Mouse (Mus musculus) kidney, adult 2 months (tissue): ENCODE data around the gene Rpl22. TPM values are rescaled to one million over a fixed set of nuclear protein-coding genes. Genes with fewer than 3 reads are reported as not detected.

ENCODE experiments used
- DNase-seq: peaks from one replicate; pipeline ENCODE4 v3.0.0; 2021
- H3K27ac ChIP-seq: fragments of 200-500 bp; 2 replicates; pipeline ENCODE4 v1.5.1; 2012; ENCODE audit warnings: low read depth, low read length, control low read depth, inconsistent platforms; ENCODE audit not compliant: insufficient read depth
- H3K27me3 ChIP-seq: fragments of 200-500 bp; replicated peaks from 2 replicates; pipeline ENCODE4 v1.6.1; 2012; ENCODE audit warnings: mild to moderate bottlenecking, moderate library complexity, low read length, inconsistent platforms; ENCODE audit not compliant: control insufficient read depth, insufficient read depth
- H3K36me3 ChIP-seq: fragments of 200-500 bp; 2 replicates; pipeline ENCODE4 v1.6.1; 2012; ENCODE audit warnings: mild to moderate bottlenecking, moderate library complexity, low read length, inconsistent platforms; ENCODE audit not compliant: control insufficient read depth, insufficient read depth
- H3K4me1 ChIP-seq: fragments of 200-500 bp; 2 replicates; pipeline ENCODE4 v1.6.1; 2011; ENCODE audit warnings: low read length; ENCODE audit not compliant: control insufficient read depth, insufficient read depth
- H3K4me3 ChIP-seq: fragments of 200-500 bp; 2 replicates; pipeline ENCODE4 v1.5.1; 2011; ENCODE audit warnings: mild to moderate bottlenecking, low read depth, low read length, control low read depth; ENCODE audit not compliant: insufficient read depth
- CTCF ChIP-seq: fragments of 200-500 bp; conservative IDR thresholded peaks from 2 replicates; pipeline ENCODE4 v1.5.1; 2011; ENCODE audit warnings: low read depth, mild to moderate bottlenecking, control low read depth, low read length, moderate library complexity, mixed read lengths; ENCODE audit not compliant: insufficient read depth, insufficient read length
- POLR2A ChIP-seq: fragments of 200-500 bp; IDR thresholded peaks from one replicate; pipeline ENCODE4 v1.6.1; 2011; ENCODE audit warnings: low read depth, low read length, control low read depth
- WGBS: fragments of 180-500 bp; shearing (Covaris S2); methylation state at CpG from one replicate; pipeline ENCODE4 v1.1.7; 2018; 5-methylcytosine and 5-hydroxymethylcytosine counted together
- polyA plus RNA-seq: library from polyadenylated mRNA; depleted of rRNA; stranded (reverse); fragments of >200 nt; gene quantifications from 2 replicates; pipeline ENCODE4 v1.2.3, GENCODE M21; 2012

The Rpl22 gene
- polyA plus RNA-seq, 1 experiment, result 90.1 TPM

DNA sequence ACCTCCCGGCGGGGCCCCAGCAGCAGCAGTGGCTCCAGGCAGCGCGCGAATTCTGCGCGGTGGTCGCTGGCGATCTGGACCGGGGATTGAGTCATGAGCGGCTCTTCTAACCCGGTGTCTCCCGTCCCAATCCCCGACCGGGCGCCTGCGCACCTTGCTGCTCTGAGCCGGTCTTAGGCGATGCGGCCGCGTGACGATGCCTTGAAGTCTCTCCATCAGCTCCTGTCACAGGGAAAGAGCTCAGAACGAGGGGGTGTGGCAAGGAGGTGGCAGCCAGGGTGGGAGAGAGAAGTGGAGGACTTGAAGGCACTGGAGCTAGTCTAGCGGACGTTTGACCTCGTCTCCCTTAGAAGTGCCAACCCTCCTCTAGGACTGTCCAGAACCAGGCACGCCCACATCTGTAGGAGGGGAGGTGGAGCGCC lies 12.3 kb upstream of the Rpl22 start:
- H3K36me3 ChIP-seq, result no peaks in the 10 kb centered on the region
- H3K4me3 ChIP-seq, result peak overlapping the region; percentile 22; the same call in 1 of the 2 replicates
- no peak overlapping the region for H3K27ac ChIP-seq
- no peaks in the 10 kb centered on the region; the same call in 1 of the 2 replicates for H3K27me3 ChIP-seq
- TF ChIP-seq CTCF (no peak), POLR2A (no peak)
- DNase-seq, result peak; percentile 22
- under 1% methylated on average over 29 of the region's 29 CpGs for whole genome bisulfite sequencing
- H3K4me1 ChIP-seq, result peaks cover 5% of the 10 kb centered on the region; the same call in 1 of the 2 replicates

GRCm38 (mm10) chr4:152313934-152314333 lies 11.6 kb upstream of the Rpl22 start:
- Histone ChIP-seq H3K4me1 (peaks cover 6% of the 10 kb centered on the region), H3K27ac (no peak overlapping the region), H3K4me3 (no peak overlapping the region), H3K27me3 (no peaks in the 10 kb centered on the region; the same call in 1 of the 2 replicates), H3K36me3 (no peaks in the 10 kb centered on the region)
- DNase-seq, result peak; percentile 23
- no peak; the same call in 1 of the 2 replicates for TF ChIP-seq CTCF
- no peak for TF ChIP-seq POLR2A

- no peaks in the 10 kb centered on the region; the same call in 1 of the 2 replicates for H3K27me3 ChIP-seq
- TF ChIP-seq POLR2A, result no peak
- no peak for TF ChIP-seq CTCF
- H3K4me3 ChIP-seq, result no peak overlapping the region
- H3K27ac ChIP-seq, result no peak overlapping the region
- no peaks in the 10 kb centered on the region for H3K36me3 ChIP-seq
- WGBS, result 2% methylated on average over 43 of the region's 43 CpGs
- no peak for DNase-seq
- H3K4me1 ChIP-seq, result peaks cover 8% of the 10 kb centered on the region
Measured at GRCm38 (mm10) chr4:152315498-152316213, 9.9 kb upstream of the Rpl22 start.

DNA sequence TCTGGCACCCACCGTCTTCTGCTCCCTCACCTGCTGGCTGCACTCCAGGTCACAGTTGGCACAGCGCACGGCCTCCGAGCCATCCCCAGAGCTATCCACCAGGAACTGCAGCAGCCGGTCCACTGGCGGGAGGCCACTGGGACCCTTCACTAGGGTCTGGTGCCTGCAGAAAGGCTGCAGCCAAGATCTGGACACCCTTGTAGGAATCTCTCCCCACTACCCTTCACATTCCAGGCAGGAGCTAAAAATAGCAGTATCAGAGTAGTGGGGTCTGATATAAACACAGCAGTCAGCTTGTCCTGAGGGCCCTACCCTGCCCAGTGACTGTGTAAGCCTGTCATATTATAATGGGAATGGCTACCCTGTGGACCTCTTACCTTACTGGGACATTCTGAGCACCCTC lies 7.9 kb upstream of the Rpl22 start:
- DNase-seq, result no peak
- H3K4me3 ChIP-seq, result no peak overlapping the region
- H3K27ac ChIP-seq, result no peak overlapping the region
- TF ChIP-seq CTCF (no peak), POLR2A (no peak)
- H3K4me1 ChIP-seq, result peaks cover 8% of the 10 kb centered on the region
- 63% methylated on average over 6 of the region's 6 CpGs for WGBS
- H3K36me3 ChIP-seq, result no peaks in the 10 kb centered on the region
- no peaks in the 10 kb centered on the region; the same call in 1 of the 2 replicates for H3K27me3 ChIP-seq

- peak within 1 kb of the TSS; percentile 26; the same call in 1 of the 2 replicates for H3K4me3 ChIP-seq
- H3K27ac ChIP-seq, result no peak within 1 kb of the TSS
- peaks cover 2% of the 10 kb centered on the region for H3K4me1 ChIP-seq
- TF ChIP-seq POLR2A, result no peak
- TF ChIP-seq CTCF, result peak; percentile 56
- 6% methylated on average over 26 of the region's 26 CpGs for WGBS
- no peaks in the 10 kb centered on the region for H3K27me3 ChIP-seq
- peak; percentile 68 for DNase-seq
- H3K36me3 ChIP-seq, result no peaks in the 10 kb centered on the region
Measured at GRCm38 (mm10) chr4:152318517-152319234, 6.9 kb upstream of the Rpl22 start, which contains the start of gene Rnf207. Rnf207 (minus strand) TSS chr4:152318993.

- H3K4me3 ChIP-seq, result no peak overlapping the region
- DNase-seq, result peak; percentile 70
- H3K27me3 ChIP-seq, result no peaks in the 10 kb centered on the region
- peaks cover 8% of the 10 kb centered on the region for H3K4me1 ChIP-seq
- 47% methylated on average over 5 of the region's 5 CpGs for WGBS
- no peak for TF ChIP-seq POLR2A
- no peak for TF ChIP-seq CTCF
- no peak overlapping the region for H3K27ac ChIP-seq
- H3K36me3 ChIP-seq, result no peaks in the 10 kb centered on the region
Measured at GRCm38 (mm10) chr4:152321464-152321863, 4.1 kb upstream of the Rpl22 start.
